Mouse (Mus musculus) midbrain, embryonic 15.5 days (tissue): Measurements from ENCODE around the gene Stard3nl. TPM values are rescaled to one million over a fixed set of nuclear protein-coding genes. Genes with fewer than 3 reads are reported as not detected.
A peak's percentile ranks its signal among the peaks of the same experiment; 100 is the strongest.

Experiments used
- ATAC-seq: fragments of 200-750 bp; cut with Nextera tagmentation; replicated peaks from 2 replicates; pipeline ENCODE4 v1.8.0; 2017; ENCODE audit warnings: moderate TSS enrichment
- H3K27ac ChIP-seq: fragments of 300-500 bp; sonication (generic); 2 replicates; pipeline ENCODE4 v1.5.1; 2015; ENCODE audit warnings: mild to moderate bottlenecking, inconsistent platforms
- H3K27me3 ChIP-seq: fragments of 300-500 bp; sonication (generic); replicated peaks from 2 replicates; pipeline ENCODE4 v1.6.1; 2015; ENCODE audit warnings: inconsistent platforms
- H3K36me3 ChIP-seq: fragments of 300-500 bp; sonication (generic); replicated peaks from 2 replicates; pipeline ENCODE4 v1.6.1; 2015; ENCODE audit warnings: inconsistent platforms
- H3K4me1 ChIP-seq: fragments of 300-500 bp; sonication (generic); 2 replicates; pipeline ENCODE4 v1.6.1; 2015; ENCODE audit warnings: inconsistent platforms
- H3K4me2 ChIP-seq: fragments of 300-500 bp; sonication (generic); 2 replicates; pipeline ENCODE4 v1.6.1; 2015; ENCODE audit warnings: inconsistent platforms, mild to moderate bottlenecking, moderate library complexity
- H3K4me3 ChIP-seq: fragments of 300-500 bp; sonication (generic); 2 replicates; pipeline ENCODE4 v1.5.1; 2015; ENCODE audit warnings: mild to moderate bottlenecking, inconsistent platforms
- H3K9ac ChIP-seq: fragments of 300-500 bp; sonication (generic); 2 replicates; pipeline ENCODE4 v1.6.1; 2015; ENCODE audit warnings: mild to moderate bottlenecking, inconsistent platforms
- H3K9me3 ChIP-seq: fragments of 300-500 bp; sonication (generic); 2 replicates; pipeline ENCODE4 v1.6.1; 2016; ENCODE audit warnings: inconsistent platforms
- WGBS: fragments of 180-500 bp; shearing (Covaris S2); methylation state at CpG from one replicate; pipeline ENCODE4 v1.1.7; 2015; ENCODE audit warnings: mixed read lengths; 5-methylcytosine and 5-hydroxymethylcytosine counted together
- polyA plus RNA-seq: library from polyadenylated mRNA; unstranded; fragments of >200 nt; fragmentation: Nextera tagmentation; extraction: Ambion mirVana; gene quantifications from 2 replicates; pipeline ENCODE4 v1.2.1, GENCODE M21; 2015

Stard3nl gene
- 204 and 208 TPM in 2 replicates for polyA plus RNA-seq

DNA sequence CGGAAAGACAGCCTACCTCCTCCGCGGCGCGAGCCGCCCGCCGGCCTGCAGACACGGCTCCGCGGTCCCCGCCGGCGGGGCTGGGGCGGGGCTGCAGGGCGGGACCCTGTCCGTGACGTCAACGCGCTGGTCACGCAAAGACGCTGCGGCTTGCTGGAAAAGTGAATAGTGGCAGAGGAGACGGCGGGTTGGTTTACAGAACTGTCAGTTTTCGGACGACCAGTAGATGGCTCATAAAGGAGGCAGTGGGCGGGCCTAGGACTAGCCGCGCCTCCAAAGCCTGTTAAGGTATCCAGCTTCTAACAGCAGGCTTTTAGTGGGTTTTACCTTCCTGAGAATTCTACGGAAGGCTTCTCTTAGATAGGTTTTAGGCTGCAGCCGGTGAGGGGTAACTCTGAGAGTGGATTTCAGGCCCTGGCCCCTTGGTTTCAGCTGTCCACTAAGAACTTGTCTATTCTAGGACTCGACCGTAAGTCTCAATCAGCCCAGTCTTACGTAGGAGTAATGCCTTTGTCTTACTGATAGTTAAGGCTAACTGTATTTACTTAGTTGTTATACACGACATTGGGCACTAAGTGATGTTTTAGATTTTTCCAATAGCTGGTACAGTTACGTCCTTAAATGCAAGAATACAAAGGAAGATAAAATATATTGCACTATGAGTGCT is at the start of gene Stard3nl:
Stard3nl (minus strand) TSS at position 108 of the 667 bp plus-strand sequence.
- Histone ChIP-seq H3K27ac (peak within 1 kb of the TSS; percentile 86), H3K4me2 (peak within 1 kb of the TSS; percentile 57), H3K4me3 (peak within 1 kb of the TSS; percentile 58), H3K9ac (peak within 1 kb of the TSS; percentile 75), H3K36me3 (no peaks in the 10 kb centered on the region), H3K4me1 (peaks cover 25% of the 10 kb centered on the region), H3K9me3 (no peaks in the 10 kb centered on the region), H3K27me3 (no peaks in the 10 kb centered on the region)
- peak; percentile 99 for ATAC-seq
- WGBS, result under 1% methylated on average over 37 of the region's 37 CpGs

- H3K27ac ChIP-seq, result no peak overlapping the region
- 75% methylated on average over 10 of the region's 10 CpGs for WGBS
- H3K4me2 ChIP-seq, result no peak overlapping the region
- H3K9ac ChIP-seq, result no peak overlapping the region
- H3K36me3 ChIP-seq, result no peaks in the 10 kb centered on the region
- no peaks in the 10 kb centered on the region for H3K4me1 ChIP-seq
- peak; percentile 78 for ATAC-seq
- no peaks in the 10 kb centered on the region for H3K27me3 ChIP-seq
- H3K9me3 ChIP-seq, result no peaks in the 10 kb centered on the region
- no peak overlapping the region for H3K4me3 ChIP-seq
Observed at GRCm38 (mm10) chr13:19438040-19438439, 42.4 kb upstream of the Stard3nl start.

GRCm38 (mm10) chr13:19429812-19430370 is 34.3 kb upstream of the Stard3nl start:
- no peak overlapping the region for H3K9ac ChIP-seq
- ATAC-seq, result no peak
- no peak overlapping the region for H3K4me2 ChIP-seq
- H3K36me3 ChIP-seq, result no peaks in the 10 kb centered on the region
- H3K4me1 ChIP-seq, result no peaks in the 10 kb centered on the region
- no peaks in the 10 kb centered on the region for H3K9me3 ChIP-seq
- H3K27me3 ChIP-seq, result no peaks in the 10 kb centered on the region
- WGBS, result 88% methylated on average over 4 of the region's 4 CpGs
- H3K27ac ChIP-seq, result no peak overlapping the region
- H3K4me3 ChIP-seq, result no peak overlapping the region

- H3K9ac ChIP-seq, result no peak overlapping the region
- no peak for ATAC-seq
- no peak overlapping the region for H3K4me2 ChIP-seq
- no peaks in the 10 kb centered on the region for H3K9me3 ChIP-seq
- no peaks in the 10 kb centered on the region for H3K36me3 ChIP-seq
- 90% methylated on average over 5 of the region's 5 CpGs for WGBS
- H3K4me1 ChIP-seq, result no peaks in the 10 kb centered on the region
- no peak overlapping the region for H3K4me3 ChIP-seq
- H3K27ac ChIP-seq, result no peak overlapping the region
- no peaks in the 10 kb centered on the region for H3K27me3 ChIP-seq
Observed at GRCm38 (mm10) chr13:19428076-19428475, 32.5 kb upstream of the Stard3nl start.

DNA sequence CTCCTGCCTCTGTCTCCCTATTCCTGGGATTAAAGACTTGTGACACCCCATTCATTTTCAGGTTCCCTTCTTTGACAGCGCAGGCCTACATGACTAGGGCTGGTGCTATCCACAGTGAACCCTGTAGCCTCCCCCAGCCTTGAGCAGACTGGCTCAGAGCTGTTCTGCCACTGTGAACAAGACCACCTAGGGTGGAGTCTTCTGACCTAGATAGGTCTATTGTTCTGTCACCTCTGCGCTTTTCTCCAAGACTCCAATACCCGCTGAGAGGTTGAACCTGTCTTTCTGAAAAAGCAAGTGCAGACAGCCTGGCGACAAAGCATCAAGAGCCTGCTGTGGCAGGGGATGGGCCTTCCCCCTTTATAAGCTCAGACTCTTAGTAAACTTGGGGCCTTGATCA is 29.0 kb upstream of the Stard3nl start:
- no peak overlapping the region for H3K9ac ChIP-seq
- 86% methylated on average over 4 of the region's 4 CpGs for WGBS
- H3K36me3 ChIP-seq, result no peaks in the 10 kb centered on the region
- no peak overlapping the region for H3K4me3 ChIP-seq
- no peak for ATAC-seq
- no peaks in the 10 kb centered on the region for H3K27me3 ChIP-seq
- H3K9me3 ChIP-seq, result no peaks in the 10 kb centered on the region
- H3K27ac ChIP-seq, result no peak overlapping the region
- H3K4me2 ChIP-seq, result no peak overlapping the region
- H3K4me1 ChIP-seq, result no peaks in the 10 kb centered on the region

GRCm38 (mm10) chr13:19422521-19422920 is 26.9 kb upstream of the Stard3nl start:
- no peaks in the 10 kb centered on the region for H3K4me1 ChIP-seq
- 84% methylated on average over 1 of the region's 1 CpGs for WGBS
- H3K9me3 ChIP-seq, result no peaks in the 10 kb centered on the region
- H3K4me2 ChIP-seq, result no peak overlapping the region
- H3K4me3 ChIP-seq, result no peak overlapping the region
- H3K27me3 ChIP-seq, result no peaks in the 10 kb centered on the region
- ATAC-seq, result no peak
- H3K36me3 ChIP-seq, result no peaks in the 10 kb centered on the region
- H3K27ac ChIP-seq, result no peak overlapping the region
- H3K9ac ChIP-seq, result no peak overlapping the region

- Histone ChIP-seq H3K4me2 (no peak overlapping the region), H3K9ac (no peak overlapping the region), H3K27me3 (no peaks in the 10 kb centered on the region), H3K27ac (no peak overlapping the region), H3K36me3 (no peaks in the 10 kb centered on the region), H3K4me3 (no peak overlapping the region), H3K9me3 (no peaks in the 10 kb centered on the region), H3K4me1 (no peaks in the 10 kb centered on the region)
- WGBS, result 91% methylated on average over 4 of the region's 4 CpGs
- ATAC-seq, result no peak
Observed at GRCm38 (mm10) chr13:19417885-19418521, 22.4 kb upstream of the Stard3nl start.

GRCm38 (mm10) chr13:19415894-19416531 is 20.4 kb upstream of the Stard3nl start:
- H3K9ac ChIP-seq, result no peak overlapping the region
- H3K36me3 ChIP-seq, result no peaks in the 10 kb centered on the region
- no peaks in the 10 kb centered on the region for H3K27me3 ChIP-seq
- no peak overlapping the region for H3K4me2 ChIP-seq
- no peaks in the 10 kb centered on the region for H3K4me1 ChIP-seq
- no peak overlapping the region for H3K4me3 ChIP-seq
- no peaks in the 10 kb centered on the region for H3K9me3 ChIP-seq
- no peak for ATAC-seq
- H3K27ac ChIP-seq, result no peak overlapping the region
- WGBS, result 79% methylated on average over 8 of the region's 8 CpGs

GRCm38 (mm10) chr13:19415337-19415736 is 19.7 kb upstream of the Stard3nl start:
- 100% methylated on average over 1 of the region's 1 CpGs for WGBS
- no peak for ATAC-seq
- Histone ChIP-seq H3K36me3 (no peaks in the 10 kb centered on the region), H3K9me3 (no peaks in the 10 kb centered on the region), H3K4me3 (no peak overlapping the region), H3K9ac (no peak overlapping the region), H3K27ac (no peak overlapping the region), H3K27me3 (no peaks in the 10 kb centered on the region), H3K4me1 (no peaks in the 10 kb centered on the region), H3K4me2 (no peak overlapping the region)

DNA sequence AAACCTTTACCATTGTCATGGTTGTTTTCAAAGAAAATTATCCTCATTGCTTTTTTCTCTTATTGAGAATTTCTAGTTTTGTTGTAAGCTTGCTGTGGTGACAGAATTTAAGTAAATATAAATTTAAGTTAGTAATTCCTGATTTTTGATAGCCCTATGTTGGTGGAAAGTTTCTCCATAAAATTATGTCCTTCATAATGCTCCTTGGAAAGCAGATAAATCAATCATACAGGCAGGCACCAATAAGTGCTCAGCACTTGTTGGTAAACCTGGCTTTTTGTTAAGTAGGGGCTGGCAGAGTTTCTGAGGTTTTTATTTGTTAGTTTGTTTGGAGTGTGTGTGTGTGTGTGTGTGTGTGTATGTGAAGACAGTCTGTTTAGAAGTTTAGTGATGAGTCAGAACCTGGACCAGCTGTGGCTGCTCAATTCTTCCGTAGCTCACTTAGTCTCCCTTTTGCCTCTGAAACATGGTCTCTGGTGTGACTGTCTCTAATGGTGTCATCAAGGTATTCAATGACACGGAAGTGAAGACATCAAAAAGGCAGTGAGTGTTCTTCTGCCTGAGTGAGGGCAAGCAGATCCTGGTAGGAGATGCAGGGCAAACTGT is 16.8 kb upstream of the Stard3nl start:
- H3K4me1 ChIP-seq, result no peaks in the 10 kb centered on the region
- no peaks in the 10 kb centered on the region for H3K36me3 ChIP-seq
- H3K27me3 ChIP-seq, result no peaks in the 10 kb centered on the region
- no peak for ATAC-seq
- H3K27ac ChIP-seq, result no peak overlapping the region
- no peaks in the 10 kb centered on the region for H3K9me3 ChIP-seq
- 88% methylated on average over 2 of the region's 2 CpGs for WGBS
- H3K4me2 ChIP-seq, result no peak overlapping the region
- H3K9ac ChIP-seq, result no peak overlapping the region
- no peak overlapping the region for H3K4me3 ChIP-seq

DNA sequence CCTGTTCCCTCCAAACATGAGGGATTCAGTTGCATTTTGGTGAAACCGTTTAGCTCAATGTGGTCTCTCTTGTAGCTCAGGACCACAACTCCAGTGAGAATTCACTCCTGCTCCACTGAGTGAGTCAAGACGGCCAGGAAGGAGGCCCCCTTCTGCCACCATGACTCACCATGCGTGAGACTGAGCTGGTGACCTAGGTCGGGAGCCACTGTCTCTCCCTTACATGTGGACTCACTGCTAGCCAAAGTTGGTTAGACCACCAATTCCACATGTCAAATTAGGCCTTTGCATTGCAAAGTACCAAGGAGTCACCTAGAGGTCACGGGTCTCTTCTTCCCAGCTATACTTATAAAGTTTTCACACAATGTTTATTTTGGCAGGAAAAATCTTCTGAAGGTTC is 16.3 kb upstream of the Stard3nl start:
- Histone ChIP-seq H3K9me3 (no peaks in the 10 kb centered on the region), H3K27ac (no peak overlapping the region), H3K27me3 (no peaks in the 10 kb centered on the region), H3K9ac (no peak overlapping the region), H3K4me3 (no peak overlapping the region), H3K36me3 (no peaks in the 10 kb centered on the region), H3K4me1 (no peaks in the 10 kb centered on the region), H3K4me2 (no peak overlapping the region)
- ATAC-seq, result no peak
- 88% methylated on average over 5 of the region's 5 CpGs for WGBS

DNA sequence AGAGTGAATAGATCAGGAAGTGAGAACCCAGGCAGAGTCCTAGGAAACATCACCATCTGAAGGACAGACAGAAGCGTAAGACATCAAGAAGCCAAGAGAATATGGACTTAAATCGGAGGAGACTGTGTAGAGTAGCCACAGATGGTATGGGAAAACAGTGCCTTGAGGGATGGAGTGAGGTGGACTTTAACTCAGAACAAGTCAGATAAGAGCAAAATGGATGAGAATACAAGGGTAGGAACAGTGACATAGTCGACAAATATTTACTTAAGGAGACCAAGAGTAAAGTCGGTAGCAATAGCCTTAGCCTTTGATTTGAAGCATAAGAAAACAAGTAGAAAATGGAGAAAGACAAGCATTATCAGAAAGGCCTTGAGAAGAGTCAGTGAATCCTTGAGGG is 15.1 kb upstream of the Stard3nl start:
- 93% methylated on average over 4 of the region's 4 CpGs for WGBS
- H3K4me3 ChIP-seq, result no peak overlapping the region
- H3K27me3 ChIP-seq, result no peaks in the 10 kb centered on the region
- no peaks in the 10 kb centered on the region for H3K9me3 ChIP-seq
- no peak overlapping the region for H3K27ac ChIP-seq
- H3K9ac ChIP-seq, result no peak overlapping the region
- no peak overlapping the region for H3K4me2 ChIP-seq
- ATAC-seq, result no peak
- no peaks in the 10 kb centered on the region for H3K36me3 ChIP-seq
- no peaks in the 10 kb centered on the region for H3K4me1 ChIP-seq
